Comparison of ENCODE assay signal across 8 mouse cellular contexts in the genomic region with DNA sequence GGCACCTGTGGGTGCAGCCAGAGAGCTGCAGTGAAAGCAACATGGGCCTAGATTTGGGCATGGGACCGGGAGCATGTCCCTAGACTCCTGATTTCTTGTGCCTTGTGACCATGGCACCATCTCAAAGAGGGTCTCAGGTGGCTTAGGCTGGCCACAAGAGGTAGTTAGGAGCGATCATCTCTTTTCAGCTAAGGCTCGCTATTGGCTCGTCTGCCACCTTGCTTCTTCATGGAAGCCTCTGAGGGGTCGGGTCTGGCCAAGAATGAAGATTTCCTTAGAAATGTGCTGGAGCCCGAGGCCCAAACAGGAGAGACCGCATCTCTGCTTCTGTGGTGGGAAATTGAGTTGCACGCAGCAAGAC. TPM values are rescaled to one million over a fixed set of nuclear protein-coding genes. Genes with fewer than 3 reads are reported as not detected.
DNase-seq lines count a peak whose midpoint lies in the region; ATAC-seq and TF ChIP-seq lines count a peak whose summit lies in the region.

No protein-coding gene starts in this region.

- WGBS in embryonic facial prominence, embryonic 14.5 days: 18% methylated on average over 8 of the region's 8 CpGs
- WGBS in limb, embryonic 10.5 days: 38% methylated on average over 8 of the region's 8 CpGs
- WGBS in neural tube, embryonic 14.5 days: 46% methylated on average over 8 of the region's 8 CpGs

- no peaks in the 10 kb centered on the region for H3K9me3 ChIP-seq in embryonic facial prominence, embryonic 14.5 days (ENCODE audit: control insufficient read depth, low read length)
- H3K9me3 ChIP-seq in limb, embryonic 10.5 days (replicated peaks): no peaks in the 10 kb centered on the region
- H3K9me3 ChIP-seq in neural tube, embryonic 14.5 days (ENCODE audit: control insufficient read depth, low read length): no peaks in the 10 kb centered on the region

- no peak for ATAC-seq in embryonic facial prominence, embryonic 14.5 days (ENCODE audit: low read depth)
- peak; percentile 14; the same call in 1 of the 2 replicates for ATAC-seq in neural tube, embryonic 14.5 days (ENCODE audit: low read depth)
- no peak for ATAC-seq in erythroid progenitor cell, adult 5-6 weeks (replicated peaks; ENCODE audit: low FRiP score, poor library complexity, severe bottlenecking)

- peak overlapping the region; percentile 93 for H3K4me2 ChIP-seq in embryonic facial prominence, embryonic 14.5 days (ENCODE audit: low read depth, low read length)
- H3K4me2 ChIP-seq in neural tube, embryonic 14.5 days (ENCODE audit: low read depth, low read length): peak overlapping the region; percentile 99

- peak overlapping the region; percentile 75 for H3K4me3 ChIP-seq in layer of hippocampus, adult 2 months
- peak overlapping the region; percentile 52 for H3K4me3 ChIP-seq in embryonic facial prominence, embryonic 14.5 days (ENCODE audit: low read depth, low read length)
- H3K4me3 ChIP-seq in limb, embryonic 10.5 days: peak overlapping the region; percentile 73
- H3K4me3 ChIP-seq in neural tube, embryonic 14.5 days (ENCODE audit: low read depth, low read length): peak overlapping the region; percentile 58

- no peak for TF ChIP-seq CTCF in layer of hippocampus, adult 2 months (conservative IDR thresholded peaks at IDR 0.05)

- peaks cover 10% of the 10 kb centered on the region; the same call in 1 of the 2 replicates for H3K4me1 ChIP-seq in embryonic facial prominence, embryonic 14.5 days (ENCODE audit: control insufficient read depth, insufficient read depth, low read length)
- H3K4me1 ChIP-seq in limb, embryonic 10.5 days: peaks cover 53% of the 10 kb centered on the region
- H3K4me1 ChIP-seq in neural tube, embryonic 14.5 days (ENCODE audit: control insufficient read depth, insufficient read depth, low read length): peaks cover 3% of the 10 kb centered on the region; the same call in 1 of the 2 replicates

- DNase-seq in layer of hippocampus, adult 2 months (ENCODE audit: low spot score in 2 of 2): no peak
- no peak for DNase-seq in layer of hippocampus, adult 11-12 months (ENCODE audit: low spot score)
- no peak for DNase-seq in embryonic facial prominence, embryonic 14.5 days (ENCODE audit: low spot score)
- peak; percentile 38 for DNase-seq in limb, embryonic 10.5 days (ENCODE audit: low spot score)
- no peak for DNase-seq in right cerebral cortex, postnatal 36 days (ENCODE audit: low spot score in 2 of 2)
- no peak for DNase-seq in natural killer cell, adult 2 months (ENCODE audit: low spot score in 2 of 2)

- H3K27ac ChIP-seq in layer of hippocampus, adult 2 months: peak overlapping the region; percentile 69; the same call in 1 of the 2 replicates
- H3K27ac ChIP-seq in embryonic facial prominence, embryonic 14.5 days (replicated peaks; ENCODE audit: low read depth, low read length): no peak overlapping the region
- peak overlapping the region; percentile 86 for H3K27ac ChIP-seq in limb, embryonic 10.5 days
- H3K27ac ChIP-seq in neural tube, embryonic 14.5 days (ENCODE audit: low read depth, low read length): no peak overlapping the region

- H3K9ac ChIP-seq in embryonic facial prominence, embryonic 14.5 days (ENCODE audit: low read depth, low read length): no peak overlapping the region
- H3K9ac ChIP-seq in neural tube, embryonic 14.5 days (replicated peaks; ENCODE audit: low read depth, low read length): peak overlapping the region; percentile 77

- peaks cover 9% of the 10 kb centered on the region for H3K27me3 ChIP-seq in embryonic facial prominence, embryonic 14.5 days (replicated peaks; ENCODE audit: control insufficient read depth, insufficient read depth, low read length)
- H3K27me3 ChIP-seq in limb, embryonic 10.5 days (ENCODE audit: low read depth, poor library complexity, severe bottlenecking): peaks cover 70% of the 10 kb centered on the region
- H3K27me3 ChIP-seq in neural tube, embryonic 14.5 days (ENCODE audit: control insufficient read depth, insufficient read depth, low read length): no peaks in the 10 kb centered on the region; the same call in 1 of the 2 replicates

- H3K36me3 ChIP-seq in embryonic facial prominence, embryonic 14.5 days (ENCODE audit: control insufficient read depth, insufficient read depth, low read length): no peaks in the 10 kb centered on the region
- H3K36me3 ChIP-seq in limb, embryonic 10.5 days: no peaks in the 10 kb centered on the region
- H3K36me3 ChIP-seq in neural tube, embryonic 14.5 days (ENCODE audit: control insufficient read depth, insufficient read depth, low read length): no peaks in the 10 kb centered on the region

RNA-seq across cellular contexts. Expression of gene Cd83, which starts 1.1 kb away (rescaled TPM):
- 1 to 10 TPM; 7.5 to 8.3 TPM for total RNA-seq in layer of hippocampus, adult 2 months (2021)
- polyA plus RNA-seq in embryonic facial prominence, embryonic 14.5 days (2014; fragmentation: Nextera tagmentation; extraction: Ambion mirVana): 8.8 and 10.9 TPM in 2 replicates
- 4.2 and 5.0 TPM in 2 replicates for polyA plus RNA-seq in limb, embryonic 10.5 days (2016; fragmentation: Nextera tagmentation; extraction: Ambion mirVana)
- 24.3 and 26.1 TPM in 2 replicates for polyA plus RNA-seq in neural tube, embryonic 14.5 days (2014; fragmentation: Nextera tagmentation; extraction: Ambion mirVana)
- total RNA-seq in erythroid progenitor cell, adult 5-6 weeks (2015; ENCODE audit: low replicate concordance): 4.2 TPM in 1 of 2 replicates, not detected in the other
- 1.4 and 3.1 TPM in 2 replicates for total RNA-seq in erythroid progenitor cell, adult 5-6 weeks (2017; ENCODE audit: low replicate concordance)

Comparison
In these comparisons a context has a peak if more than half of its experiments do, and no peak if none do; other contexts are left out.
1. H3K27ac ChIP-seq: peak in layer of hippocampus, adult 2 months (single experiment) and limb, embryonic 10.5 days (single experiment); none in embryonic facial prominence, embryonic 14.5 days (single experiment) and neural tube, embryonic 14.5 days (single experiment).
2. Peak in every context shown above with its lines, with median percentiles within 50 percentile points of each other: H3K4me3 ChIP-seq.